Mouse (Mus musculus) embryonic stem cell, embryonic (primary cell): Measurements from ENCODE around the gene Dhx37.

ENCODE experiments used
- CTCF ChIA-PET, 4 experiments: fragments of 300-600 bp in 2 of 4; fragments of 350-600 bp in 2 of 4; sonication (Branson Sonifier 250); formaldehyde crosslinking; loops; one replicate each; lab custom pipeline; 2022; ENCODE audit warnings: inconsistent platforms in 2 of 4; lab: Charles Lee
- POLR2A ChIA-PET, 4 experiments: fragments of 300-600 bp in 2 of 4; fragments of 350-600 bp in 2 of 4; sonication (Branson Sonifier 250); formaldehyde crosslinking; loops; one replicate each; lab custom pipeline; 2022; ENCODE audit warnings: antibody characterized with exemption in 4 of 4, inconsistent platforms in 1 of 4; lab: Charles Lee

Gene Dhx37

GRCm38 (mm10) chr5:125461868-125462445 is 28.0 kb upstream of the Dhx37 start:
- POLR2A ChIA-PET = interaction anchor here in 3 of 4 experiments (1.0 to 3.0 kb wide), 9 partner anchors 9 to 73 kb away, joined by 3 to 11 read pairs (median 4); partner anchors contain the start of genes Aacs (in 1 of the 3), Bri3bp (in 1 of the 3) and Gm10382 (in 1 of the 3)
- CTCF ChIA-PET = interaction anchor here in 3 of 4 experiments (0.6 to 1.9 kb wide), 8 partner anchors 16 to 182 kb away, joined by 3 to 6 read pairs (median 4); no protein-coding TSS in a partner anchor

- ChIA-PET CTCF (interaction anchor here (0.6 to 1.6 kb wide), 7 partner anchors 16 to 80 kb away, joined by 3 to 5 read pairs (median 3); no protein-coding TSS in a partner anchor), POLR2A (interaction anchor here in 3 of 4 experiments (0.7 to 3.0 kb wide), 8 partner anchors 8 to 285 kb away, joined by 3 to 9 read pairs (median 5); partner anchors contain the start of gene Aacs (in 1 of the 3))
These were observed 26.7 kb upstream of the Dhx37 start for GRCm38 (mm10) chr5:125460574-125460973.

- CTCF ChIA-PET = interaction anchor here in 2 of 4 experiments (0.6 to 0.8 kb wide), 2 partner anchors 32 to 52 kb away, joined by 3 read pairs; no protein-coding TSS in a partner anchor
- POLR2A ChIA-PET = interaction anchor here in 3 of 4 experiments (0.6 to 3.5 kb wide), 6 partner anchors 10 to 17 kb away, joined by 4 to 25 read pairs (median 6); partner anchors contain the start of gene Bri3bp (in 2 of the 3)
These were observed 23.6 kb upstream of the Dhx37 start for GRCm38 (mm10) chr5:125457538-125457937.

- POLR2A ChIA-PET = interaction anchor here in 2 of 4 experiments (1.3 to 3.1 kb wide), 8 partner anchors 8 to 72 kb away, joined by 3 to 13 read pairs (median 6); no protein-coding TSS in a partner anchor
- CTCF ChIA-PET = interaction anchor here in 3 of 4 experiments (0.7 to 1.0 kb wide), 4 partner anchors 30 to 51 kb away, joined by 3 to 4 read pairs (median 3); no protein-coding TSS in a partner anchor
These were observed 22.2 kb upstream of the Dhx37 start for GRCm38 (mm10) chr5:125456100-125456499.

- ChIA-PET POLR2A (interaction anchor here in 3 of 4 experiments (0.7 to 4.4 kb wide), 5 partner anchors 9 to 59 kb away, joined by 3 to 17 read pairs (median 8); partner anchors contain the start of gene Bri3bp (in 1 of the 3)), CTCF (interaction anchor here in 2 of 4 experiments (0.7 to 2.8 kb wide), 2 partner anchors 8 to 678 kb away, joined by 7 to 8 read pairs; no protein-coding TSS in a partner anchor)
These were observed 18.7 kb upstream of the Dhx37 start for GRCm38 (mm10) chr5:125452573-125452972.

GRCm38 (mm10) chr5:125449306-125449705 is 15.4 kb upstream of the Dhx37 start:
- POLR2A ChIA-PET = interaction anchor here in 2 of 4 experiments (0.9 to 4.4 kb wide), 7 partner anchors 9 to 56 kb away, joined by 4 to 17 read pairs (median 7); partner anchors contain the start of gene Bri3bp (in 1 of the 2)

GRCm38 (mm10) chr5:125448631-125449030 is 14.7 kb upstream of the Dhx37 start:
- CTCF ChIA-PET = interaction anchor here in 2 of 4 experiments (0.6 to 1.2 kb wide), 3 partner anchors 36 to 131 kb away, joined by 3 to 6 read pairs (median 5); no protein-coding TSS in a partner anchor
- POLR2A ChIA-PET = interaction anchor here in 3 of 4 experiments (0.8 to 4.4 kb wide), 8 partner anchors 8 to 55 kb away, joined by 3 to 17 read pairs (median 6); partner anchors contain the start of gene Bri3bp (in 1 of the 3)

More at GRCm38 (mm10) chr5:125449306-125449705, 15.4 kb upstream of the Dhx37 start:
- CTCF ChIA-PET = interaction anchor here in 1 of 4 experiments (0.7 to 1.4 kb wide), 3 partner anchors 7 to 81 kb away, joined by 3 to 4 read pairs (median 3); partner anchors contain the start of gene Bri3bp

GRCm38 (mm10) chr5:125448026-125448425 is 14.1 kb upstream of the Dhx37 start:
- CTCF ChIA-PET = interaction anchor here in 1 of 4 experiments (0.6 to 1.2 kb wide), 2 partner anchors 36 to 41 kb away, joined by 6 to 15 read pairs; no protein-coding TSS in a partner anchor
- POLR2A ChIA-PET = interaction anchor here in 3 of 4 experiments (0.6 to 4.4 kb wide), 13 partner anchors 9 to 1087 kb away, joined by 3 to 17 read pairs (median 4); no protein-coding TSS in a partner anchor

GRCm38 (mm10) chr5:125446344-125446743 is 12.4 kb upstream of the Dhx37 start:
- CTCF ChIA-PET = interaction anchor here in 2 of 4 experiments (0.6 to 2.2 kb wide), 4 partner anchors 9 to 79 kb away, joined by 3 to 11 read pairs (median 3); no protein-coding TSS in a partner anchor
- POLR2A ChIA-PET = interaction anchor here in 2 of 4 experiments (0.8 to 2.4 kb wide), 8 partner anchors 8 to 57 kb away, joined by 3 to 13 read pairs (median 6); partner anchors contain the start of genes Dhx37 (in 1 of the 2) and Ubc (in 1 of the 2)

- ChIA-PET CTCF (interaction anchor here (0.5 to 2.2 kb wide), 10 partner anchors 9 to 355 kb away, joined by 3 to 11 read pairs (median 4); no protein-coding TSS in a partner anchor), POLR2A (interaction anchor here (0.5 to 2.4 kb wide), 12 partner anchors 10 to 533 kb away, joined by 3 to 13 read pairs (median 4); no protein-coding TSS in a partner anchor)
These were observed 10.6 kb upstream of the Dhx37 start for GRCm38 (mm10) chr5:125444554-125444953.

- POLR2A ChIA-PET = interaction anchor here in 3 of 4 experiments (0.6 to 3.8 kb wide), 6 partner anchors 11 to 65 kb away, joined by 3 to 13 read pairs (median 6); no protein-coding TSS in a partner anchor
These were observed 10.0 kb upstream of the Dhx37 start for GRCm38 (mm10) chr5:125443915-125444314.

GRCm38 (mm10) chr5:125443335-125443734 is 9.4 kb upstream of the Dhx37 start:
- ChIA-PET POLR2A (interaction anchor here in 3 of 4 experiments (1.2 to 4.1 kb wide), 5 partner anchors 12 to 65 kb away, joined by 3 to 48 read pairs (median 13); partner anchors contain the start of gene Dhx37 (in 1 of the 3)), CTCF (interaction anchor here in 3 of 4 experiments (0.6 to 2.0 kb wide), 6 partner anchors 10 to 192 kb away, joined by 3 to 8 read pairs (median 4); no protein-coding TSS in a partner anchor)

More at GRCm38 (mm10) chr5:125443915-125444314, 10.0 kb upstream of the Dhx37 start:
- CTCF ChIA-PET = interaction anchor here (0.6 to 2.0 kb wide), 8 partner anchors 10 to 192 kb away, joined by 3 to 8 read pairs (median 4); no protein-coding TSS in a partner anchor

- ChIA-PET POLR2A (interaction anchor here in 3 of 4 experiments (0.7 to 4.1 kb wide), 44 partner anchors 9 to 115 kb away, joined by 3 to 48 read pairs (median 6); partner anchors contain the start of genes Gm10382 (in 3 of the 3), Ubc (in 3 of the 3) and Dhx37 (in 1 of the 3)), CTCF (interaction anchor here (0.6 to 2.4 kb wide), 11 partner anchors 8 to 177 kb away, joined by 3 to 10 read pairs (median 3); no protein-coding TSS in a partner anchor)
These were observed 8.4 kb upstream of the Dhx37 start for GRCm38 (mm10) chr5:125442136-125442995.

- ChIA-PET CTCF (interaction anchor here (0.5 to 2.4 kb wide), 19 partner anchors 8 to 664 kb away, joined by 3 to 10 read pairs (median 4); no protein-coding TSS in a partner anchor), POLR2A (interaction anchor here in 3 of 4 experiments (0.6 to 4.1 kb wide), 62 partner anchors 8 to 283 kb away, joined by 3 to 48 read pairs (median 6); partner anchors contain the start of genes Gm10382 (in 3 of the 3), Ubc (in 3 of the 3) and Dhx37 (in 1 of the 3))
These were observed 7.6 kb upstream of the Dhx37 start, which contains the start of gene Bri3bp for GRCm38 (mm10) chr5:125441234-125442114. TSS of gene Bri3bp (plus strand) at chr5:125441568.
